Mouse (Mus musculus) stomach, embryonic 16.5 days (tissue): ENCODE results near the gene Mrpl55. TPM values are rescaled to one million over a fixed set of nuclear protein-coding genes. Genes with fewer than 3 reads are reported as not detected.

Experiments
- polyA plus RNA-seq: library from polyadenylated mRNA; unstranded; fragments of >200 nt; fragmentation: Nextera tagmentation; extraction: Ambion mirVana; gene quantifications from 2 replicates; pipeline ENCODE4 v1.2.1, GENCODE M21; 2015

Mrpl55 gene
- polyA plus RNA-seq, 1 experiment from 2014 or later, result 78.9 TPM

Other genes with a start within 250 kb of the Mrpl55 start
- 28.1 and 33.0 TPM in 2 replicates for gene Hist3h2a, start 247.8 kb upstream of the Mrpl55 start, polyA plus RNA-seq
- 0.17 and 0.27 TPM in 2 replicates for gene Trim17, start 247.8 kb upstream of the Mrpl55 start, polyA plus RNA-seq
- gene Trim11, start 224.4 kb upstream of the Mrpl55 start, polyA plus RNA-seq, result 20.5 and 20.8 TPM in 2 replicates
- 0.69 and 1.7 TPM in 2 replicates for gene Obscn, start 66.1 kb upstream of the Mrpl55 start, polyA plus RNA-seq
- gene Iba57, start 38.7 kb upstream of the Mrpl55 start, polyA plus RNA-seq, result 7.0 and 9.3 TPM in 2 replicates
- 0.62 and 0.64 TPM in 2 replicates for gene Gjc2, start 19.3 kb upstream of the Mrpl55 start, polyA plus RNA-seq
- gene Guk1, start 10.3 kb upstream of the Mrpl55 start, polyA plus RNA-seq, result 128 and 129 TPM in 2 replicates
- 22.5 and 24.9 TPM in 2 replicates for gene 2310033P09Rik, start 5.8 kb downstream of the Mrpl55 start, polyA plus RNA-seq
- 717 and 769 TPM in 2 replicates for gene Arf1, start 25.8 kb downstream of the Mrpl55 start, polyA plus RNA-seq
- 0.23 and 0.62 TPM in 2 replicates for gene Wnt3a, start 88.3 kb downstream of the Mrpl55 start, polyA plus RNA-seq
- gene Wnt9a, start 104.4 kb downstream of the Mrpl55 start, polyA plus RNA-seq, result 5.6 and 5.8 TPM in 2 replicates
- gene Prss38, start 173.2 kb downstream of the Mrpl55 start, polyA plus RNA-seq, result not detected in 2 replicates
- 9.0 and 9.3 TPM in 2 replicates for gene Jmjd4, start 247.6 kb downstream of the Mrpl55 start, polyA plus RNA-seq
- gene Snap47, start 248.7 kb downstream of the Mrpl55 start, polyA plus RNA-seq, result 99.0 and 101 TPM in 2 replicates